Mouse (Mus musculus): ENCODE measurements around the gene Lbr.

The Lbr gene

DNA sequence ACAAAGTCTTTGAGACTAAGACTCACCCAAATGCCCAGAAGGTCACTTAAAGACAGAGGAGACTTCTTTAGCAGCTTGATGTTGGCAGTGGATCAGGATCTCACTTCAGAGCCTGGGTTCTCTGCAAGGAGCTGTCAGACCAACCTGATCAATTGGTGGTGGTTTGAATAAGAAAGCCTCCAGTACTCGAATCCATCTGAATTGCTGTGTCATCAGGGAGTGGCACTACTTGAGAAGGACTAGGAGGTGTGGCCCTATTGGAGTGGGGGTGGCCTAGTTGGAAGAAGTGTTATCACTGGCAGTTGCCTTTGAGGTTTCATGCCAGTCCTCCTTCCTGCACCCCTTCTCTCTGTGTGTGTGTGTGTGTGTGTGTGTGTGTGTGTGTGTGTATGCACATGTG is 66.3 kb downstream of the Lbr start:
- DNase-seq (ENCODE audit: low spot score in 2 of 2) = no peak

DNA sequence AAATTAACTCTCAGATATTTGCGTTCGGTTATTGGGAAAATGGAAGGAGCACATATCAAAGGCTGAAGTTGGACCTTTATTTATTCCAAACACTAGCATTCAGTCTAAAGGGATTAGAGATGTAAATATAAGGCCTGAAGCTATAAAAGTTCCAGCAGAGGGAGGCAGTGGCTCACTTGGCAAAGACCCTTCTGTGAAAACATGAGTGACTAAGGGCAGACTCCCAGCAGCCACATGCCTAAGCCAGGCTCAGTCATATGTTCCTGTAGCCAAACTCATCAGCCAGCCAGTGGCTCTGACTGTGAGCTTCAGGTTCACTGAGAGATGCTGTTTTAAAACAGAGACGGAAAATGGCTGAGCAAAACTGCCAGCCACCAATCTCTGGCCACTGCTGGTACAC is 71.0 kb downstream of the Lbr start:
- no peak for DNase-seq (ENCODE audit: low spot score in 2 of 2)

DNA sequence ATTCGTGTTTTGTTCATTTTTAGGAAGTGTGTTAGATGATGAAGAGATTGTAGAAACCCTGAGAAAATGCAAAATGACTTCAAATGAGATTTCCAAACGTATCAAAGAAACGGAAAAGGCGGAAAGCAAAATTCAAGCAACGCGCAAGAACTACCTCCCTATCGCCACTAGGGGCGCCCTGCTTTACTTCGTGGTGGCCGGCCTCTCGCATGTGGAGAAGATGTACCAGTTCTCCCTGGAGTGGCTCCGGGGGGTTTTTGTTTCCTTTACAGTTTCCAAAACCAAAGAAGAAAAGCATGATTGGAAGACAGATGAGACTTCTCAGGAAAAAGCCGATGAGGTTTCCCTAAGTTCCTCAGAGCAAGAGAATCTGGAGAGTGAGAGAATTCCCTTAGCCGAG is 73.5 kb downstream of the Lbr start:
- peak in 1 of 2 experiments; percentile 21 for DNase-seq (ENCODE audit: low spot score in 2 of 2)
